Mouse (Mus musculus): Measurements from ENCODE around the gene Pde8a.

DNA sequence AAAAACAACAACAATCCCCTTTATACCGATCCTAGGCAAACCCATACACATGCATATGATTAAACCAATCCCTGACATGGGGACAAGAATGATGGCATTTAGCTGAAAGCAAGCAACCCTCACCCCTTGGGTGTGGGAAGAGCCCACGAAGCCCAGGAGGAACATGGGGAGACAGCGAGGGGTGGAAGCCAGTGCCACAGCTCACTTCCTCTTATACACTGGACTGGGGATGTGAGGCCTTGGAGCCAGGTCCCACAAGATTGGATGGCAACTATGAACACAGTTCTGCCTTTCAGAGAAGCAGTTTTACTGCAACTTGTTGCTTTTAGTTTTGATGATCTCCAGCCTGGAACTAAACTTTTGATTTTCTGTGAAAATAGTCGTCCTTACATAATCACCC lies 13.6 kb upstream of the Pde8a start:
- no peak for TF ChIP-seq CTCF (IDR thresholded peaks at IDR 0.05)
- no peak for TF ChIP-seq EP300 (IDR thresholded peaks at IDR 0.05)

All from lung, postnatal 0 days (tissue).